Mouse (Mus musculus) MEL (cell line): ENCODE data around the gene D430041D05Rik. TPM values are rescaled to one million over a fixed set of nuclear protein-coding genes. Genes with fewer than 3 reads are reported as not detected.

Experiments
- DNase-seq: peaks from one replicate; pipeline ENCODE4 v3.0.0; 2011; ENCODE audit warnings: low read depth, low spot score
- H3K27ac ChIP-seq: 2 replicates; pipeline ENCODE4 v1.5.1; 2012; ENCODE audit warnings: low read depth, mild to moderate bottlenecking, control low read depth, low read length, moderate library complexity; ENCODE audit not compliant: control insufficient read depth
- H3K27me3 ChIP-seq, 2 experiments: fragments of 150-350 bp in 1 of 2; sonication (generic) in 1 of 2; 2 replicates each; pipeline ENCODE4 v1.6.1; 2012; ENCODE audit warnings: low read length in 2 of 2, mild to moderate bottlenecking in 2 of 2, improper control_type of control experiment in 1 of 2, moderate library complexity in 1 of 2; ENCODE audit not compliant: insufficient read depth in 2 of 2, control insufficient read depth in 1 of 2
- H3K36me3 ChIP-seq, 2 experiments: 2 replicates each; pipeline ENCODE4 v1.6.1; 2012 to 2014; ENCODE audit warnings: low read length in 2 of 2, improper control_type of control experiment in 1 of 2, inconsistent platforms in 1 of 2, mild to moderate bottlenecking in 1 of 2; ENCODE audit not compliant: insufficient read depth in 2 of 2, control insufficient read depth in 1 of 2
- H3K4me1 ChIP-seq, 2 experiments: fragments of 150-350 bp in 1 of 2; sonication (generic) in 1 of 2; 2 replicates each; pipeline ENCODE4 v1.6.1; 2012; ENCODE audit warnings: low read length in 2 of 2, improper control_type of control experiment in 1 of 2, mild to moderate bottlenecking in 1 of 2; ENCODE audit not compliant: insufficient read depth in 2 of 2, control insufficient read depth in 1 of 2
- H3K4me3 ChIP-seq, 2 experiments: fragments of 150-350 bp in 1 of 2; sonication (generic) in 1 of 2; 2 replicates each; pipeline ENCODE4 v1.5.1; 2012; ENCODE audit warnings: low read depth in 2 of 2, low read length in 2 of 2, mild to moderate bottlenecking in 2 of 2, moderate library complexity in 2 of 2, control low read depth in 1 of 2, improper control_type of control experiment in 1 of 2; ENCODE audit not compliant: control insufficient read depth in 1 of 2, insufficient read depth in 1 of 2
- H3K79me2 ChIP-seq: 2 replicates; pipeline ENCODE4 v1.6.1; 2012; ENCODE audit warnings: mild to moderate bottlenecking, low read length, moderate library complexity; ENCODE audit not compliant: control insufficient read depth, poor library complexity, insufficient read depth
- H3K9ac ChIP-seq: 2 replicates; pipeline ENCODE4 v1.6.1; 2012; ENCODE audit warnings: low read depth, mild to moderate bottlenecking, control low read depth, low read length, moderate library complexity; ENCODE audit not compliant: control insufficient read depth, poor library complexity, severe bottlenecking
- H3K9me3 ChIP-seq: fragments of 150-350 bp; sonication (generic); replicated peaks from 2 replicates; pipeline ENCODE4 v1.6.1; 2012; ENCODE audit warnings: mild to moderate bottlenecking, low read length, improper control_type of control experiment, moderate library complexity; ENCODE audit not compliant: insufficient read depth
- BHLHE40 ChIP-seq: IDR thresholded peaks from 2 replicates; pipeline ENCODE4 v1.6.1; 2012; ENCODE audit warnings: low read depth, mild to moderate bottlenecking, inconsistent platforms, low read length, improper control_type of control experiment, borderline replicate concordance
- CTCF ChIP-seq, 3 experiments: IDR thresholded peaks in 2 of 3; conservative IDR thresholded peaks in 1 of 3; 2 replicates each; pipeline ENCODE4 v1.5.1; 2011 to 2012; ENCODE audit warnings: low read length in 3 of 3, low read depth in 2 of 3, mild to moderate bottlenecking in 2 of 3, improper control_type of control experiment in 1 of 3, inconsistent platforms in 1 of 3, mixed read lengths in 1 of 3, moderate library complexity in 1 of 3; ENCODE audit not compliant: control insufficient read depth in 1 of 3, insufficient read depth in 1 of 3, poor library complexity in 1 of 3, severe bottlenecking in 1 of 3
- E2F4 ChIP-seq: IDR thresholded peaks from 2 replicates; pipeline ENCODE4 v1.6.1; 2011; ENCODE audit warnings: low read depth, low read length, improper control_type of control experiment, borderline replicate concordance
- ETS1 ChIP-seq: IDR thresholded peaks from 2 replicates; pipeline ENCODE4 v1.6.1; 2012; ENCODE audit warnings: low read depth, mild to moderate bottlenecking, inconsistent platforms, low read length, improper control_type of control experiment, moderate library complexity
- GABPA ChIP-seq: IDR thresholded peaks from 2 replicates; pipeline ENCODE4 v1.6.1; 2012; ENCODE audit warnings: low read depth, mild to moderate bottlenecking, inconsistent platforms, low read length, improper control_type of control experiment, moderate library complexity
- GATA1 ChIP-seq: IDR thresholded peaks from 2 replicates; pipeline ENCODE4 v1.6.1; 2011; ENCODE audit warnings: low read depth, low read length, improper control_type of control experiment
- HCFC1 ChIP-seq: IDR thresholded peaks from 2 replicates; pipeline ENCODE4 v1.6.1; 2012; ENCODE audit warnings: low read depth, mild to moderate bottlenecking, inconsistent platforms, low read length, improper control_type of control experiment, moderate library complexity
- KAT2A ChIP-seq: conservative IDR thresholded peaks from 2 replicates; pipeline ENCODE4 v1.6.1; 2012; ENCODE audit warnings: low read depth, low read length, improper control_type of control experiment, inconsistent platforms
- MAX ChIP-seq: IDR thresholded peaks from 2 replicates; pipeline ENCODE4 v1.6.1; 2011; ENCODE audit warnings: low read length, improper control_type of control experiment
- MAZ ChIP-seq: IDR thresholded peaks from 2 replicates; pipeline ENCODE4 v1.6.1; 2012; ENCODE audit warnings: low read depth, mild to moderate bottlenecking, inconsistent platforms, low read length, improper control_type of control experiment
- MEF2A ChIP-seq: IDR thresholded peaks from 2 replicates; pipeline ENCODE4 v1.6.1; 2014; ENCODE audit warnings: low read depth, mild to moderate bottlenecking, inconsistent platforms, low read length, improper control_type of control experiment; ENCODE audit not compliant: poor library complexity, insufficient replicate concordance, severe bottlenecking; ENCODE audit errors: extremely low read depth
- MYB ChIP-seq: IDR thresholded peaks from 2 replicates; pipeline ENCODE4 v1.6.1; 2011; ENCODE audit warnings: mild to moderate bottlenecking, low read depth, low read length, improper control_type of control experiment
- NELFE ChIP-seq: IDR thresholded peaks from 2 replicates; pipeline ENCODE4 v1.6.1; 2011; ENCODE audit warnings: low read depth, low read length, improper control_type of control experiment
- NRF1 ChIP-seq: IDR thresholded peaks from 2 replicates; pipeline ENCODE4 v1.6.1; 2014; ENCODE audit warnings: low read depth, mild to moderate bottlenecking, inconsistent platforms, low read length, improper control_type of control experiment, moderate library complexity; ENCODE audit not compliant: poor library complexity, insufficient read depth, severe bottlenecking
- POLR2A ChIP-seq, 2 experiments: IDR thresholded peaks; 2 replicates each; pipeline ENCODE4 v1.6.1; 2011 to 2012; ENCODE audit warnings: low read length in 2 of 2, mild to moderate bottlenecking in 2 of 2, control low read depth in 1 of 2, improper control_type of control experiment in 1 of 2, low read depth in 1 of 2, moderate library complexity in 1 of 2; ENCODE audit not compliant: control insufficient read depth in 1 of 2, insufficient read depth in 1 of 2, poor library complexity in 1 of 2
- POLR2AphosphoS5 ChIP-seq: IDR thresholded peaks from 2 replicates; pipeline ENCODE4 v1.6.1; 2012; ENCODE audit warnings: low read depth, borderline replicate concordance, mild to moderate bottlenecking, inconsistent platforms, low read length, moderate library complexity, mixed read lengths
- RAD21 ChIP-seq: IDR thresholded peaks from 2 replicates; pipeline ENCODE4 v1.6.1; 2011; ENCODE audit warnings: mild to moderate bottlenecking, low read depth, low read length, improper control_type of control experiment
- TCF12 ChIP-seq: IDR thresholded peaks from 2 replicates; pipeline ENCODE4 v1.6.1; 2014; ENCODE audit warnings: low read depth, mild to moderate bottlenecking, inconsistent platforms, low read length, improper control_type of control experiment, moderate library complexity
- UBTF ChIP-seq: IDR thresholded peaks from 2 replicates; pipeline ENCODE4 v1.6.1; 2012; ENCODE audit warnings: low read depth, mild to moderate bottlenecking, inconsistent platforms, low read length, improper control_type of control experiment, moderate library complexity, borderline replicate concordance; ENCODE audit not compliant: insufficient read depth
- USF1 ChIP-seq: IDR thresholded peaks from 2 replicates; pipeline ENCODE4 v1.6.1; 2014; ENCODE audit warnings: low read depth, mild to moderate bottlenecking, inconsistent platforms, low read length, improper control_type of control experiment, moderate library complexity
- USF2 ChIP-seq, 2 experiments: IDR thresholded peaks; 2 replicates each; pipeline ENCODE4 v1.6.1; 2011 to 2012; ENCODE audit warnings: improper control_type of control experiment in 2 of 2, low read length in 2 of 2, borderline replicate concordance in 1 of 2, inconsistent platforms in 1 of 2, low read depth in 1 of 2, mild to moderate bottlenecking in 1 of 2; ENCODE audit not compliant: insufficient read depth in 1 of 2
- ZMIZ1 ChIP-seq: IDR thresholded peaks from 2 replicates; pipeline ENCODE4 v1.6.1; 2012; ENCODE audit warnings: low read depth, mild to moderate bottlenecking, inconsistent platforms, low read length, improper control_type of control experiment, moderate library complexity
- ZNF384 ChIP-seq: IDR thresholded peaks from 2 replicates; pipeline ENCODE4 v1.6.1; 2012; ENCODE audit warnings: low read depth, mild to moderate bottlenecking, inconsistent platforms, low read length, improper control_type of control experiment
- polyA plus RNA-seq, 2 experiments: library from polyadenylated mRNA; stranded (reverse) in 1 of 2; unstranded in 1 of 2; fragments of >175 nt in 1 of 2; fragments of >200 nt in 1 of 2; gene quantifications; 2 replicates each; pipeline versions ENCODE4 v1.2.1 to v1.2.4; 2012; ENCODE audit warnings: low replicate concordance in 2 of 2, low read depth in 1 of 2; ENCODE audit not compliant: insufficient read length in 2 of 2, insufficient read depth in 1 of 2, missing spikeins in 1 of 2
- total RNA-seq: library from RNA; depleted of rRNA; stranded (reverse); fragments of 300-350 nt; gene quantifications from 2 replicates; pipeline ENCODE4 v1.2.3, GENCODE M21; 2012

Gene D430041D05Rik
- total and polyA plus RNA-seq, 3 experiments, result 0.46 to 1.1 TPM; not detected in 1

DNA sequence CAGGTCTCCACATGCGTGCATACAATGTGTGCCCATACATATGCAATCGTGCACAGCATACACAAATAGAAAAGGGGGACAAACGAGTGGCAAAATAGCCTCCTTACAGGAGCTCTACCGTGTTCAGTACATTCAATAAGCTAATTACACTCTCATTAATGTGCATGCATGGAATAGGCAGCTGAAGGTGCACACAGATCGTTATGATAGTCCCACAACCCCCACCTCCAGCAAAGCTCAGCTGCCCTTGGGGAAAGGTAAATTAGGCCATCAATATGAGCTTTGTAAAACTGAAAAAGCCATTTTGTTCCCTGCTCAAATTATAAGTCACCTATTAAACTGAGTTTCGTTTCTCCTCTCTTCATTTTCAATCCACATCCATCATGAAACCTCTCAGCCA lies 75.0 kb downstream of the D430041D05Rik start:
- H3K9me3 ChIP-seq, result no peaks in the 10 kb centered on the region
- no peak overlapping the region for H3K4me3 ChIP-seq
- TF ChIP-seq CTCF (IDR thresholded peaks at IDR 0.05 in 2 of 3, conservative IDR thresholded peaks at IDR 0.05 in 1 of 3; ENCODE audit: control insufficient read depth in 1 of 3, insufficient read depth in 1 of 3, low read depth in 2 of 3, low read length in 3 of 3, poor library complexity in 1 of 3, severe bottlenecking in 1 of 3) (no peak), RAD21 (no peak), ETS1 (no peak), E2F4 (no peak), KAT2A (no peak), MYB (no peak), GATA1 (no peak), TCF12 (no peak), HCFC1 (no peak), ZMIZ1 (no peak), POLR2AphosphoS5 (no peak), NRF1 (no peak), USF1 (no peak), POLR2A (IDR thresholded peaks at IDR 0.05; ENCODE audit: control insufficient read depth in 1 of 2, insufficient read depth in 1 of 2, low read depth in 1 of 2, low read length in 2 of 2, poor library complexity in 1 of 2) (no peak), MEF2A (no peak), MAZ (no peak), USF2 (IDR thresholded peaks at IDR 0.05; ENCODE audit: borderline replicate concordance in 1 of 2, insufficient read depth in 1 of 2, low read depth in 1 of 2, low read length in 2 of 2) (no peak), MAX (no peak)
- no peaks in the 10 kb centered on the region for H3K79me2 ChIP-seq
- H3K27ac ChIP-seq, result no peak overlapping the region
- no peak for DNase-seq
- no peaks in the 10 kb centered on the region for H3K4me1 ChIP-seq
- no peak overlapping the region for H3K9ac ChIP-seq
- no peaks in the 10 kb centered on the region for H3K36me3 ChIP-seq
- peaks cover 1 to 6% of the 10 kb centered on the region in 2 experiments for H3K27me3 ChIP-seq

GRCm38 (mm10) chr2:104333952-104334351 lies 76.9 kb downstream of the D430041D05Rik start:
- no peak overlapping the region for H3K9ac ChIP-seq
- H3K4me1 ChIP-seq, result no peaks in the 10 kb centered on the region
- H3K9me3 ChIP-seq, result no peaks in the 10 kb centered on the region
- H3K4me3 ChIP-seq, result no peak overlapping the region
- no peaks in the 10 kb centered on the region for H3K79me2 ChIP-seq
- no peak for DNase-seq
- peaks cover 3 to 5% of the 10 kb centered on the region in 2 experiments for H3K27me3 ChIP-seq
- TF ChIP-seq MAZ (no peak), UBTF (no peak), BHLHE40 (no peak), ZNF384 (no peak), NELFE (no peak), POLR2A (IDR thresholded peaks at IDR 0.05; ENCODE audit: control insufficient read depth in 1 of 2, insufficient read depth in 1 of 2, low read depth in 1 of 2, low read length in 2 of 2, poor library complexity in 1 of 2) (no peak), GABPA (no peak)
- no peaks in the 10 kb centered on the region for H3K36me3 ChIP-seq
- H3K27ac ChIP-seq, result no peak overlapping the region
